Mouse (Mus musculus) CH12.LX (cell line): ENCODE measurements around the gene Olfr467. TPM values are rescaled to one million over a fixed set of nuclear protein-coding genes. Genes with fewer than 3 reads are reported as not detected.

ENCODE experiments used
- DNase-seq: peaks from one replicate; pipeline ENCODE4 v3.0.0-alpha.2; 2013; ENCODE audit errors: extremely low read depth
- H3K27ac ChIP-seq: 2 replicates; pipeline ENCODE4 v1.5.1; 2012; ENCODE audit warnings: low read depth, mild to moderate bottlenecking, control low read depth, moderate library complexity; ENCODE audit not compliant: insufficient read depth
- H3K27me3 ChIP-seq: replicated peaks from 2 replicates; pipeline ENCODE3; 2012; ENCODE audit warnings: inconsistent platforms
- H3K36me3 ChIP-seq, 2 experiments: replicated peaks in 1 of 2; 2 replicates each; pipeline versions ENCODE3 to v1.6.1; 2012; ENCODE audit warnings: inconsistent platforms in 1 of 2, low read length in 1 of 2, mild to moderate bottlenecking in 1 of 2, mixed read lengths in 1 of 2, moderate library complexity in 1 of 2; ENCODE audit not compliant: control insufficient read depth in 1 of 2, insufficient read depth in 1 of 2
- H3K4me1 ChIP-seq, 2 experiments: 2 replicates each; pipeline ENCODE4 v1.6.1; 2012; ENCODE audit warnings: inconsistent platforms in 1 of 2, moderate library complexity in 1 of 2; ENCODE audit not compliant: insufficient read depth in 2 of 2, control insufficient read depth in 1 of 2
- H3K4me2 ChIP-seq: 2 replicates; pipeline ENCODE4 v1.6.1; 2012; ENCODE audit warnings: low read depth, mild to moderate bottlenecking, control low read depth; ENCODE audit not compliant: poor library complexity, insufficient read depth, severe bottlenecking
- H3K4me3 ChIP-seq, 3 experiments: fragments of 150-350 bp in 1 of 3; sonication (generic) in 1 of 3; replicated peaks in 1 of 3; 2 replicates each; pipeline versions ENCODE3 to v1.5.1; 2011 to 2012; ENCODE audit warnings: low read depth in 2 of 3, low read length in 2 of 3, mild to moderate bottlenecking in 2 of 3, moderate library complexity in 2 of 3, control low read depth in 1 of 3, improper control_type of control experiment in 1 of 3, inconsistent platforms in 1 of 3, mixed read lengths in 1 of 3; ENCODE audit not compliant: poor library complexity in 1 of 3
- H3K79me2 ChIP-seq: replicated peaks from 2 replicates; pipeline ENCODE4 v1.6.1; 2012; ENCODE audit warnings: mild to moderate bottlenecking, moderate library complexity; ENCODE audit not compliant: control insufficient read depth, poor library complexity, insufficient read depth, severe bottlenecking; ENCODE audit errors: extremely low read depth
- H3K9ac ChIP-seq: 2 replicates; pipeline ENCODE4 v1.6.1; 2012; ENCODE audit warnings: low read depth, mild to moderate bottlenecking, control low read depth, moderate library complexity; ENCODE audit not compliant: insufficient read depth
- H3K9me3 ChIP-seq: replicated peaks from 2 replicates; pipeline ENCODE3; 2012; ENCODE audit warnings: low read length, inconsistent platforms, mixed read lengths
- CTCF ChIP-seq, 2 experiments: IDR thresholded peaks in 1 of 2; conservative IDR thresholded peaks in 1 of 2; 2 replicates each; pipeline ENCODE4 v1.5.1; 2011 to 2012; ENCODE audit warnings: low read depth in 2 of 2, low read length in 2 of 2, improper control_type of control experiment in 1 of 2, inconsistent platforms in 1 of 2, mild to moderate bottlenecking in 1 of 2, moderate library complexity in 1 of 2
- E2F4 ChIP-seq: IDR thresholded peaks from 2 replicates; pipeline ENCODE4 v1.6.1; 2011; ENCODE audit warnings: low read depth, low read length, improper control_type of control experiment; ENCODE audit not compliant: insufficient replicate concordance
- ELF1 ChIP-seq: IDR thresholded peaks from 2 replicates; pipeline ENCODE4 v1.6.1; 2014; ENCODE audit warnings: low read depth, mild to moderate bottlenecking, inconsistent platforms, low read length, improper control_type of control experiment
- EP300 ChIP-seq: IDR thresholded peaks from 2 replicates; pipeline ENCODE4 v1.6.1; 2011; ENCODE audit warnings: low read length, improper control_type of control experiment
- ETS1 ChIP-seq: conservative IDR thresholded peaks from 2 replicates; pipeline ENCODE4 v1.6.1; 2012; ENCODE audit warnings: low read depth, mild to moderate bottlenecking, inconsistent platforms, low read length, improper control_type of control experiment, moderate library complexity
- GABPA ChIP-seq: IDR thresholded peaks from 2 replicates; pipeline ENCODE4 v1.6.1; 2012; ENCODE audit warnings: low read depth, low read length, improper control_type of control experiment, inconsistent platforms; ENCODE audit not compliant: insufficient replicate concordance
- IRF4 ChIP-seq: IDR thresholded peaks from 2 replicates; pipeline ENCODE4 v1.6.1; 2014; ENCODE audit warnings: low read depth, mild to moderate bottlenecking, inconsistent platforms, low read length, improper control_type of control experiment
- JUN ChIP-seq: IDR thresholded peaks from 2 replicates; pipeline ENCODE4 v1.6.1; 2011; ENCODE audit warnings: low read depth, mild to moderate bottlenecking, low read length, improper control_type of control experiment, moderate library complexity; ENCODE audit not compliant: insufficient read depth
- JUND ChIP-seq: conservative IDR thresholded peaks from 2 replicates; pipeline ENCODE4 v1.6.1; 2011; ENCODE audit warnings: low read depth, low read length, improper control_type of control experiment
- MAX ChIP-seq: IDR thresholded peaks from 2 replicates; pipeline ENCODE4 v1.6.1; 2011; ENCODE audit warnings: low read length, improper control_type of control experiment
- MYC ChIP-seq: IDR thresholded peaks from 2 replicates; pipeline ENCODE4 v1.6.1; 2011; ENCODE audit warnings: low read depth, mild to moderate bottlenecking, improper control_type of control experiment, low read length
- NRF1 ChIP-seq: IDR thresholded peaks from 2 replicates; pipeline ENCODE4 v1.6.1; 2014; ENCODE audit warnings: low read depth, mild to moderate bottlenecking, inconsistent platforms, low read length, improper control_type of control experiment, moderate library complexity
- PAX5 ChIP-seq: IDR thresholded peaks from 2 replicates; pipeline ENCODE4 v1.6.1; 2012; ENCODE audit warnings: low read length, inconsistent platforms, mixed read lengths
- POLR2A ChIP-seq: IDR thresholded peaks from 2 replicates; pipeline ENCODE4 v1.6.1; 2011; ENCODE audit warnings: low read depth, mild to moderate bottlenecking, improper control_type of control experiment, low read length
- RCOR1 ChIP-seq: conservative IDR thresholded peaks from 2 replicates; pipeline ENCODE4 v1.6.1; 2012; ENCODE audit warnings: low read depth, mild to moderate bottlenecking, inconsistent platforms, low read length, improper control_type of control experiment
- SMC3 ChIP-seq: IDR thresholded peaks from 2 replicates; pipeline ENCODE4 v1.6.1; 2011; ENCODE audit warnings: low read depth, low read length, improper control_type of control experiment
- TBP ChIP-seq: conservative IDR thresholded peaks from 2 replicates; pipeline ENCODE4 v1.6.1; 2011; ENCODE audit warnings: low read depth, low read length, improper control_type of control experiment
- UBTF ChIP-seq: IDR thresholded peaks from 2 replicates; pipeline ENCODE4 v1.6.1; 2012; ENCODE audit warnings: low read depth, mild to moderate bottlenecking, inconsistent platforms, low read length, improper control_type of control experiment, moderate library complexity
- USF1 ChIP-seq: IDR thresholded peaks from 2 replicates; pipeline ENCODE4 v1.6.1; 2014; ENCODE audit warnings: low read depth, mild to moderate bottlenecking, inconsistent platforms, low read length, improper control_type of control experiment
- ZKSCAN1 ChIP-seq: IDR thresholded peaks from 2 replicates; pipeline ENCODE4 v1.6.1; 2012; ENCODE audit warnings: low read depth, inconsistent platforms, low read length, improper control_type of control experiment, borderline replicate concordance
- dilution Hi-C: fragments of 300-500 bp; cut with MboI; formaldehyde crosslinking; loops from 2 replicates; pipeline ENCODE4 v1.14.3; 2020; ENCODE audit warnings: low sequenced_read_pairs; ENCODE audit not compliant: extremely low pct_unique_long_range_greater_than_20kb, extremely low pct_ligation_motif_present
- in situ Hi-C: fragments of 300-500 bp; cut with MboI; formaldehyde crosslinking; loops from 3 replicates; pipeline ENCODE4 v1.14.3; 2019; ENCODE audit warnings: low sequenced_read_pairs, low pct_ligation_motif_present, low pct_unique_long_range_greater_than_20kb, mixed read lengths
- polyA plus RNA-seq: library from polyadenylated mRNA; unstranded; fragments of >175 nt; gene quantifications from 2 replicates; pipeline ENCODE4 v1.2.1, GENCODE M21; 2012; ENCODE audit warnings: low read depth; ENCODE audit not compliant: insufficient read length
- total RNA-seq, 2 experiments: library from RNA; depleted of rRNA; stranded (reverse); fragments of 300-350 nt in 1 of 2; fragments of >200 nt in 1 of 2; gene quantifications; 2 replicates each; pipeline ENCODE4 v1.2.3; 2012 to 2014

Gene Olfr467
- total and polyA plus RNA-seq, 3 experiments = not detected

DNA sequence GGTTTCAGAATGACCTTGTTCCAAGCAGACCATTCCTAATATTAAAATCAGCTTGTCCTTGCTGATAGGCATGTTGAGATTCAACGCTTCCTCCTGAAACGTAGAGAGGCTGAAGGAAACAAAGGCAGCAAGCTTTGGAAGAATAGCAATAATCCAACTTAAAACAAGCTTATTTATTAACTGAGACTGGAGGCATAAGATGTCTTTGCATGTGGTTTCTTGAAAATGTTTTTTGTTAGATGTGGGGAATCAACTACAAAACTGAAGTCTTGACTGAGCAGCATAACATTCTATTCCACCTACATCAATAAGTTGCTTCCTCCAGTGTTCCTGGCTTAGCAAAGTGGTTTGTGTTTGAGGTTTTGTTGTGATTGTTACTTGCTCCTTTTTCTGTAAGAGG lies 11.0 kb upstream of the Olfr467 start, which contains the start of gene Ovch2:
Ovch2 (minus strand) TSS at position 101 of the 400 bp plus-strand sequence.
- in situ Hi-C loops (no loop called here), dilution Hi-C loops (no loop called here)
- Histone ChIP-seq H3K9ac (no peak within 1 kb of the TSS), H3K9me3 (peaks cover 2% of the 10 kb centered on the region), H3K79me2 (no peaks in the 10 kb centered on the region), H3K4me1 (peaks cover 2 to 8% of the 10 kb centered on the region in 2 experiments; a peak in 3 of 4 replicates), H3K36me3 (no peaks in the 10 kb centered on the region), H3K27ac (no peak within 1 kb of the TSS), H3K4me2 (peak within 1 kb of the TSS; percentile 29; the same call in 1 of the 2 replicates), H3K27me3 (peaks cover 2% of the 10 kb centered on the region), H3K4me3 (no peak within 1 kb of the TSS)
- DNase-seq = no peak
- no peak for TF ChIP-seq TBP
- no peak for TF ChIP-seq USF1
- no peak for TF ChIP-seq E2F4
- TF ChIP-seq CTCF (conservative IDR thresholded peaks at IDR 0.05 in 1 of 2, IDR thresholded peaks at IDR 0.05 in 1 of 2; ENCODE audit: low read depth in 2 of 2, low read length in 2 of 2) = no peak
- no peak for TF ChIP-seq MYC
- TF ChIP-seq JUN = no peak
- no peak for TF ChIP-seq MAX
- no peak for TF ChIP-seq PAX5
- TF ChIP-seq ETS1 = no peak
- no peak for TF ChIP-seq ZKSCAN1
- TF ChIP-seq EP300 = no peak
- TF ChIP-seq GABPA = no peak
- TF ChIP-seq JUND = no peak
- no peak for TF ChIP-seq ELF1
- no peak for TF ChIP-seq SMC3
- no peak for TF ChIP-seq RCOR1
- no peak for TF ChIP-seq IRF4
- TF ChIP-seq NRF1 = no peak
- no peak for TF ChIP-seq UBTF
- TF ChIP-seq POLR2A = no peak
- TF ChIP-seq, all 38 proteins: peak for 0

GRCm38 (mm10) chr7:107802138-107802537 lies 9.9 kb upstream of the Olfr467 start:
- peaks cover 2% of the 10 kb centered on the region for H3K27me3 ChIP-seq
- H3K36me3 ChIP-seq = no peaks in the 10 kb centered on the region
- dilution Hi-C loops (no loop called here), in situ Hi-C loops (no loop called here)
- H3K9ac ChIP-seq = no peak overlapping the region
- peaks cover 2% of the 10 kb centered on the region for H3K9me3 ChIP-seq
- H3K27ac ChIP-seq = no peak overlapping the region
- no peak overlapping the region for H3K4me3 ChIP-seq
- no peak for TF ChIP-seq UBTF
- TF ChIP-seq POLR2A = no peak
- TF ChIP-seq USF1 = no peak
- H3K4me2 ChIP-seq = no peak overlapping the region
- H3K79me2 ChIP-seq = no peaks in the 10 kb centered on the region
- DNase-seq = no peak
- no peaks in the 10 kb centered on the region for H3K4me1 ChIP-seq
